Mouse (Mus musculus): ENCODE data around the gene Asb10. TPM values are rescaled to one million over a fixed set of nuclear protein-coding genes. Genes with fewer than 3 reads are reported as not detected.

Asb10 gene
- total and polyA plus RNA-seq, 2 experiments from 2014 or later, result 0.31 to 1.2 TPM

- H3K4me2 ChIP-seq (ENCODE audit: low read depth, low read length, poor library complexity, severe bottlenecking), result no peak overlapping the region
- H3K4me3 ChIP-seq (ENCODE audit: low read depth, low read length), result no peak overlapping the region
- 0 out of 2 replicates have a peak, but pooled peaks cover 2% of the 10 kb centered on the region for H3K4me1 ChIP-seq (ENCODE audit: insufficient read depth, low read length)
- H3K9me3 ChIP-seq (ENCODE audit: low read length), result no peaks in the 10 kb centered on the region
- no peak for ATAC-seq (ENCODE audit: low FRiP score)
- peaks cover 16% of the 10 kb centered on the region for H3K36me3 ChIP-seq (ENCODE audit: insufficient read depth, low read length)
- no peak overlapping the region for H3K9ac ChIP-seq (replicated peaks; ENCODE audit: low read length, poor library complexity, severe bottlenecking)
- peaks cover 7% of the 10 kb centered on the region for H3K27me3 ChIP-seq (ENCODE audit: insufficient read depth, low read length)
- H3K27ac ChIP-seq (ENCODE audit: low read depth, low read length), result no peak overlapping the region
- DNase-seq (ENCODE audit: low spot score), result no peak
- TF ChIP-seq CTCF (IDR thresholded peaks at IDR 0.05), result no peak
- WGBS, result 51% methylated on average over 2 of the region's 2 CpGs
These were observed 35.3 kb downstream of the Asb10 start for GRCm38 (mm10) chr5:24505513-24505912.

- TF ChIP-seq CTCF (IDR thresholded peaks at IDR 0.05), result no peak
- DNase-seq (ENCODE audit: low spot score), result no peak
- ATAC-seq (ENCODE audit: low FRiP score), result no peak
- peaks cover 7% of the 10 kb centered on the region for H3K27me3 ChIP-seq (ENCODE audit: insufficient read depth, low read length)
- 0 out of 2 replicates have a peak, but pooled peaks cover 2% of the 10 kb centered on the region for H3K4me1 ChIP-seq (ENCODE audit: insufficient read depth, low read length)
- H3K36me3 ChIP-seq (ENCODE audit: insufficient read depth, low read length), result peaks cover 41% of the 10 kb centered on the region
- no peaks in the 10 kb centered on the region for H3K9me3 ChIP-seq (ENCODE audit: low read length)
- H3K4me3 ChIP-seq (ENCODE audit: low read depth, low read length), result no peak overlapping the region
- H3K27ac ChIP-seq (ENCODE audit: low read depth, low read length), result no peak overlapping the region
- H3K9ac ChIP-seq (replicated peaks; ENCODE audit: low read length, poor library complexity, severe bottlenecking), result no peak overlapping the region
- H3K4me2 ChIP-seq (ENCODE audit: low read depth, low read length, poor library complexity, severe bottlenecking), result no peak overlapping the region
- 74% methylated on average over 4 of the region's 4 CpGs for WGBS
These were observed 38.0 kb downstream of the Asb10 start for GRCm38 (mm10) chr5:24502786-24503185.

GRCm38 (mm10) chr5:24500851-24501250, 39.9 kb downstream of the Asb10 start:
- H3K9ac ChIP-seq (replicated peaks; ENCODE audit: low read length, poor library complexity, severe bottlenecking), result no peak overlapping the region
- no peak overlapping the region for H3K4me2 ChIP-seq (ENCODE audit: low read depth, low read length, poor library complexity, severe bottlenecking)
- H3K27me3 ChIP-seq (ENCODE audit: insufficient read depth, low read length), result peaks cover 7% of the 10 kb centered on the region
- no peak overlapping the region for H3K4me3 ChIP-seq (ENCODE audit: low read depth, low read length)
- no peak for TF ChIP-seq CTCF (IDR thresholded peaks at IDR 0.05)
- 76% methylated on average over 11 of the region's 11 CpGs for WGBS
- H3K9me3 ChIP-seq (ENCODE audit: low read length), result no peaks in the 10 kb centered on the region
- peak; percentile 84 for DNase-seq (ENCODE audit: low spot score)
- H3K4me1 ChIP-seq (ENCODE audit: insufficient read depth, low read length), result 0 out of 2 replicates have a peak, but pooled peaks cover 2% of the 10 kb centered on the region
- no peak for ATAC-seq (ENCODE audit: low FRiP score)
- H3K27ac ChIP-seq (ENCODE audit: low read depth, low read length), result no peak overlapping the region
- H3K36me3 ChIP-seq (ENCODE audit: insufficient read depth, low read length), result peaks cover 54% of the 10 kb centered on the region

- H3K4me2 ChIP-seq (ENCODE audit: low read depth, low read length, poor library complexity, severe bottlenecking), result no peak overlapping the region
- H3K9ac ChIP-seq (replicated peaks; ENCODE audit: low read length, poor library complexity, severe bottlenecking), result no peak overlapping the region
- peaks cover 62% of the 10 kb centered on the region for H3K36me3 ChIP-seq (ENCODE audit: insufficient read depth, low read length)
- DNase-seq (ENCODE audit: low spot score) (no peak), ATAC-seq (ENCODE audit: low FRiP score) (no peak)
- no peaks in the 10 kb centered on the region for H3K9me3 ChIP-seq (ENCODE audit: low read length)
- H3K4me3 ChIP-seq (ENCODE audit: low read depth, low read length), result no peak overlapping the region
- no peaks in the 10 kb centered on the region for H3K27me3 ChIP-seq (ENCODE audit: insufficient read depth, low read length)
- WGBS, result 84% methylated on average over 10 of the region's 10 CpGs
- H3K27ac ChIP-seq (ENCODE audit: low read depth, low read length), result no peak overlapping the region
- H3K4me1 ChIP-seq (ENCODE audit: insufficient read depth, low read length), result no peaks in the 10 kb centered on the region
- no peak for TF ChIP-seq CTCF (IDR thresholded peaks at IDR 0.05)
These were observed 41.7 kb downstream of the Asb10 start for GRCm38 (mm10) chr5:24499113-24499512.

- no peaks in the 10 kb centered on the region for H3K27me3 ChIP-seq (ENCODE audit: insufficient read depth, low read length)
- ATAC-seq (ENCODE audit: low FRiP score) (no peak), DNase-seq (ENCODE audit: low spot score) (no peak)
- H3K9me3 ChIP-seq (ENCODE audit: low read length), result no peaks in the 10 kb centered on the region
- H3K9ac ChIP-seq (replicated peaks; ENCODE audit: low read length, poor library complexity, severe bottlenecking), result no peak overlapping the region
- H3K4me1 ChIP-seq (ENCODE audit: insufficient read depth, low read length), result no peaks in the 10 kb centered on the region
- no peak overlapping the region for H3K4me2 ChIP-seq (ENCODE audit: low read depth, low read length, poor library complexity, severe bottlenecking)
- no peak overlapping the region for H3K4me3 ChIP-seq (ENCODE audit: low read depth, low read length)
- H3K27ac ChIP-seq (ENCODE audit: low read depth, low read length), result no peak overlapping the region
- peaks cover 73% of the 10 kb centered on the region for H3K36me3 ChIP-seq (ENCODE audit: insufficient read depth, low read length)
- TF ChIP-seq CTCF (IDR thresholded peaks at IDR 0.05), result no peak
- 71% methylated on average over 12 of the region's 12 CpGs for WGBS
These were observed 43.3 kb downstream of the Asb10 start for GRCm38 (mm10) chr5:24497526-24497925.

GRCm38 (mm10) chr5:24496756-24497155, 44.0 kb downstream of the Asb10 start:
- no peak for TF ChIP-seq CTCF (IDR thresholded peaks at IDR 0.05)
- Histone ChIP-seq H3K27ac (ENCODE audit: low read depth, low read length) (no peak overlapping the region), H3K4me1 (ENCODE audit: insufficient read depth, low read length) (no peaks in the 10 kb centered on the region), H3K36me3 (ENCODE audit: insufficient read depth, low read length) (peaks cover 76% of the 10 kb centered on the region), H3K4me2 (ENCODE audit: low read depth, low read length, poor library complexity, severe bottlenecking) (no peak overlapping the region), H3K9ac (replicated peaks; ENCODE audit: low read length, poor library complexity, severe bottlenecking) (no peak overlapping the region), H3K27me3 (ENCODE audit: insufficient read depth, low read length) (no peaks in the 10 kb centered on the region), H3K9me3 (ENCODE audit: low read length) (no peaks in the 10 kb centered on the region), H3K4me3 (ENCODE audit: low read depth, low read length) (no peak overlapping the region)
- 43% methylated on average over 6 of the region's 6 CpGs for whole genome bisulfite sequencing
- ATAC-seq (ENCODE audit: low FRiP score), result no peak
- no peak for DNase-seq (ENCODE audit: low spot score)
